Mouse (Mus musculus) stomach, postnatal 0 days (tissue): ENCODE measurements at regions not wholly inside any gene's neighbourhood (a gene's known extent, or its start where the extent isn't known, plus 50 kb on each side); places are given as distances from the start of the nearest gene placed in this dataset.

Experiments
- ATAC-seq: fragments of 200-750 bp; cut with Nextera tagmentation; 2 replicates; pipeline ENCODE4 v1.8.0; 2017; ENCODE audit not compliant: low FRiP score, low TSS enrichment
- DNase-seq: peaks from one replicate; pipeline ENCODE4 v3.0.0-alpha.2; 2016; ENCODE audit warnings: low spot score
- H3K27ac ChIP-seq: fragments of 300-500 bp; sonication (generic); replicated peaks from 2 replicates; pipeline ENCODE4 v1.5.1; 2014; ENCODE audit warnings: mild to moderate bottlenecking, control low read depth
- H3K27me3 ChIP-seq: fragments of 300-500 bp; sonication (generic); 2 replicates; pipeline ENCODE4 v1.6.1; 2014; ENCODE audit warnings: low read length; ENCODE audit not compliant: control insufficient read depth, insufficient read depth
- H3K36me3 ChIP-seq: fragments of 300-500 bp; sonication (generic); 2 replicates; pipeline ENCODE4 v1.6.1; 2014; ENCODE audit warnings: low read length, mixed read lengths; ENCODE audit not compliant: control insufficient read depth, insufficient read depth
- H3K4me1 ChIP-seq: fragments of 300-500 bp; sonication (generic); replicated peaks from 2 replicates; pipeline ENCODE4 v1.6.1; 2014; ENCODE audit warnings: antibody characterized with exemption; ENCODE audit not compliant: control insufficient read depth, insufficient read depth
- H3K4me2 ChIP-seq: fragments of 300-500 bp; sonication (generic); replicated peaks from 2 replicates; pipeline ENCODE4 v1.6.1; 2014; ENCODE audit warnings: low read depth, mild to moderate bottlenecking, control low read depth, moderate library complexity
- H3K4me3 ChIP-seq: fragments of 300-500 bp; sonication (generic); 2 replicates; pipeline ENCODE4 v1.5.1; 2014; ENCODE audit warnings: low read depth, low read length, control low read depth
- H3K9ac ChIP-seq: fragments of 300-500 bp; sonication (generic); 2 replicates; pipeline ENCODE4 v1.6.1; 2014; ENCODE audit warnings: mild to moderate bottlenecking, low read length, control low read depth, mixed read lengths
- H3K9me3 ChIP-seq: fragments of 300-500 bp; sonication (generic); 2 replicates; pipeline ENCODE4 v1.6.1; 2016; ENCODE audit warnings: low read length; ENCODE audit not compliant: control insufficient read depth
- CTCF ChIP-seq: IDR thresholded peaks from 2 replicates; pipeline ENCODE4 v1.5.1; 2016; ENCODE audit warnings: antibody characterized with exemption, low read depth, mild to moderate bottlenecking, moderate library complexity
- EP300 ChIP-seq: optimal IDR thresholded peaks from 2 replicates; pipeline ENCODE3; 2016; ENCODE audit warnings: antibody characterized with exemption
- WGBS: fragments of 180-500 bp; shearing (Covaris S2); extraction: QIAGEN DNeasy Blood & Tissue Kit; methylation state at CpG from one replicate; pipeline ENCODE4 v1.1.7; 2014; 5-methylcytosine and 5-hydroxymethylcytosine counted together

GRCm38 (mm10) chr7:67456015-67456414 lies 83.4 kb upstream of the Mef2a start:
- Histone ChIP-seq H3K36me3 (no peaks in the 10 kb centered on the region), H3K9ac (no peak overlapping the region), H3K9me3 (no peaks in the 10 kb centered on the region), H3K27ac (no peak overlapping the region), H3K4me1 (no peaks in the 10 kb centered on the region), H3K27me3 (no peaks in the 10 kb centered on the region), H3K4me2 (no peak overlapping the region), H3K4me3 (no peak overlapping the region)
- DNase-seq (no peak), ATAC-seq (no peak)
- TF ChIP-seq EP300 (no peak), CTCF (no peak)
- 53% methylated on average over 4 of the region's 4 CpGs for WGBS

DNA sequence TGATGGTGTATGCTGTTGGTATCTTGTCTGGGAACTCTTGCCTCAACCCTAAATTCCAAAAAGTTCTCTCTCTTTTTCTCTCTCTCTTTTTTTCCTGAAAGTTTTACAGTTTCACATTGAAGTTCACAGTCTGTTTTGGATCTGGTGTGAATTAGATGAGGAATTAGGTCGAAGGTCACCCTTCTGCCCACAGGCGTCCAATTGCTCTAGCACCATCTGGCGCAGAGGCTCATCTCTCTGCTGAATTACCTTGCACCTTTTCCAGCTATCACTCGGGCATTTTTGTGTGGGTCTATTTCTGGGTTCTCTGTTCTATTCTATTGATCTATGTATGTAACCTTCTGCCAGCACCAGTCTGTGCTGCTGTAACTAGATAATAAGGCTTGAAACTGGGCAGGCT lies 81.8 kb upstream of the Mef2a start:
- Histone ChIP-seq H3K4me1 (no peaks in the 10 kb centered on the region), H3K9ac (no peak overlapping the region), H3K4me3 (no peak overlapping the region), H3K4me2 (no peak overlapping the region), H3K27ac (no peak overlapping the region), H3K27me3 (no peaks in the 10 kb centered on the region), H3K9me3 (no peaks in the 10 kb centered on the region), H3K36me3 (no peaks in the 10 kb centered on the region)
- 66% methylated on average over 4 of the region's 4 CpGs for WGBS
- TF ChIP-seq CTCF (no peak), EP300 (no peak)
- ATAC-seq: no peak
- DNase-seq: no peak

GRCm38 (mm10) chr7:67451157-67451793 lies 78.6 kb upstream of the Mef2a start:
- H3K4me2 ChIP-seq: no peak overlapping the region
- WGBS: 80% methylated on average over 6 of the region's 6 CpGs
- DNase-seq (no peak), ATAC-seq (peak; percentile 54)
- H3K36me3 ChIP-seq: no peaks in the 10 kb centered on the region
- no peak overlapping the region for H3K4me3 ChIP-seq
- no peaks in the 10 kb centered on the region for H3K27me3 ChIP-seq
- no peak overlapping the region for H3K27ac ChIP-seq
- H3K9ac ChIP-seq: no peak overlapping the region
- H3K9me3 ChIP-seq: no peaks in the 10 kb centered on the region
- no peak for TF ChIP-seq EP300
- TF ChIP-seq CTCF: no peak
- no peaks in the 10 kb centered on the region for H3K4me1 ChIP-seq

DNA sequence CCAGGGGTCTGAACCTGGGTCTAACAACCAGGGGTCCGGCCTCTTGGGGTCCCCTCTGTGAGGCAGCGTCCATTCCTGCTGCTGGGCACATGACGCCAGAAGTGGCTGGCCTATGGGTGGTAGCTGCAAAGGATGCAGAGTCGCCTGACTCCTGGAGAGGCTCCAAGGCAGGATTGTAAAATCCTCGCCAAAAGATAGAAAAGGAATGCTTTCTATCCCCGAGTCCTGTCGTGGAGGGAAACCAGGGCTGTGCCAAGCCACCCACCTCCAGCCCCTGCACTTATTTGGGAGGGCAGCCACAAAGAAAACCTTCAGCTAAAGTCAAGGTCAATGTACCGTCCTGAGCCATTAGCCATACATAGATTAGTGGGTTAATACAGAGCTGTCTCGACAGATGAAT lies 73.9 kb upstream of the Mef2a start:
- no peak for DNase-seq
- H3K4me3 ChIP-seq: no peak overlapping the region
- H3K27me3 ChIP-seq: no peaks in the 10 kb centered on the region
- H3K36me3 ChIP-seq: no peaks in the 10 kb centered on the region
- no peak overlapping the region for H3K4me2 ChIP-seq
- TF ChIP-seq CTCF: no peak
- TF ChIP-seq EP300: no peak
- H3K9me3 ChIP-seq: no peaks in the 10 kb centered on the region
- H3K27ac ChIP-seq: no peak overlapping the region
- ATAC-seq: no peak
- WGBS: 48% methylated on average over 9 of the region's 9 CpGs
- peaks cover 10% of the 10 kb centered on the region; the same call in 1 of the 2 replicates for H3K4me1 ChIP-seq
- H3K9ac ChIP-seq: no peak overlapping the region

DNA sequence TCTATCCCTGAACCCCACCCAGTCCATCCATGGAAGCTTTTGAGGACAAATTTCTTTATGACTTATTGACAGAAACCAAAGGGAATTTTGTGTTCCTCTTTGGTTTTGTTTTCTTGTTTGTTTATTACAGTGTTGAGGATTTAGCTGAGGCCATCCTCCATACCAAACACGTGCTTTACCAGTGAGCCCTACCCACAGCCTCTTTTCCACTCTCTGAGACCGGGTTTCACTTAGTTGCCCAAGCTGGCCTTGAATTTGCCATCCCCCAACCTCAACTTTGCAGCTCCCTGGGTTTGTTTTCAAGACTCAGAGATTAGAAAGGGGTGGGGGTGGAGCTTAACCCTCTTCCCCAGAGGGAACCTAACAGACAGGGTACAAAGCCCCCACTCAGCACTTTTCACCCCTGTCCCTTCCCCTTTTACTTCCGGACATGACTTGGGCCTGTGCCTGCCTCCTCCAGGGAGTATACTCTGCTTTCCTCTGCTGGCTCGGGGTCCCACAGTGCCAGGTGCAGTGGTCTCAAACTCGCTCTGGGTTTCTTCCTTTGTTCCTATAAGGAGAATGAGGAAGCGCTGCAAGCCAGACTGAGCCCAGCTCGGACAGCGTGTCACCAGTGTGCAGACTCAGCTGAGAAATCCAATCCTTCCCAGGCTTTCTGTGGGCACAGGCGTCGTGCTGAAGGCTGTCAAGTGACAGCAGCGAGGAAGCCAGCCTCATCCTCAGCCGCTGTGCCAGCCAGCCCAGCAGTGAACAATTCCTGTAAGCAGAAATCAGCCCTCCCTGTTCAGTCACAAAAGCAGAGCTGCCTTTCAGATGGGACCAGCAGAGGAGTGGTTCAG lies 72.8 kb upstream of the Mef2a start:
- peaks cover 10% of the 10 kb centered on the region; the same call in 1 of the 2 replicates for H3K4me1 ChIP-seq
- no peak overlapping the region for H3K4me3 ChIP-seq
- ATAC-seq (0 out of 2 replicates have a peak, but pooled peaks have one; percentile 35), DNase-seq (no peak)
- H3K9ac ChIP-seq: peak overlapping the region; percentile 23; the same call in 1 of the 2 replicates
- H3K36me3 ChIP-seq: no peaks in the 10 kb centered on the region
- H3K27ac ChIP-seq: 0 out of 2 replicates have a peak overlapping the region, but pooled peaks have one; percentile 30
- H3K4me2 ChIP-seq: no peak overlapping the region
- H3K9me3 ChIP-seq: no peaks in the 10 kb centered on the region
- H3K27me3 ChIP-seq: no peaks in the 10 kb centered on the region
- WGBS: 50% methylated on average over 12 of the region's 12 CpGs
- no peak for TF ChIP-seq EP300
- no peak for TF ChIP-seq CTCF

- no peak overlapping the region for H3K4me2 ChIP-seq
- H3K9me3 ChIP-seq: no peaks in the 10 kb centered on the region
- ATAC-seq: 0 out of 2 replicates have a peak, but pooled peaks have one; percentile 23
- 0 out of 2 replicates have a peak overlapping the region, but pooled peaks have one; percentile 2 for H3K27ac ChIP-seq
- TF ChIP-seq EP300 (no peak), CTCF (no peak)
- no peak overlapping the region for H3K9ac ChIP-seq
- 55% methylated on average over 3 of the region's 3 CpGs for WGBS
- H3K27me3 ChIP-seq: no peaks in the 10 kb centered on the region
- no peak overlapping the region for H3K4me3 ChIP-seq
- no peaks in the 10 kb centered on the region for H3K36me3 ChIP-seq
- DNase-seq: no peak
- peaks cover 10% of the 10 kb centered on the region; the same call in 1 of the 2 replicates for H3K4me1 ChIP-seq
Measured at GRCm38 (mm10) chr7:67444523-67444942, 71.9 kb upstream of the Mef2a start.
